Mouse (Mus musculus) kidney, adult 2 months (tissue): ENCODE measurements at regions not wholly inside any gene's neighbourhood (a gene's known extent, or its start where the extent isn't known, plus 50 kb on each side); places are given as distances from the start of the nearest gene placed in this dataset.

Source experiments
- CTCF ChIP-seq: fragments of 200-500 bp; conservative IDR thresholded peaks from 2 replicates; pipeline ENCODE4 v1.5.1; 2011; ENCODE audit warnings: low read depth, mild to moderate bottlenecking, control low read depth, low read length, moderate library complexity, mixed read lengths; ENCODE audit not compliant: insufficient read depth, insufficient read length
- POLR2A ChIP-seq: fragments of 200-500 bp; IDR thresholded peaks from one replicate; pipeline ENCODE4 v1.6.1; 2011; ENCODE audit warnings: low read depth, low read length, control low read depth

DNA sequence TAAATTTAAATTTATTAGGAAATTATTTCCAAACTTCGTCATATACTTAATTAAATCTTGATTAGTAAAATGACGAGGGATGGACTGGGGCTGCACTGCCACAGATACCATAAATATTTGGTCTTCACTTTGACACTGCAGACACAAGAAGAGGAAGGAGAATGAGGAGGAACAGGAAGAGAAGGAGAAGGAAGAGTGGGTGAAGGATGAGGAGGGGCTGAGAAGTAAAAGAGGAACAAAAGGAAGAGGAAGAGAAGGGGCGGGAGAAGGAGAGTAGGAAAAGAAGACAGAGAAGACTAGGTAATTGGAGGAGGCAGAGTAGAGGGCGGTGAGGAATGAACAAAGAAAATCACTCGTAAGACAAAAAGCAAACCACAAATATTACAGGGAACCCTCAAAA, 556.9 kb upstream of the Mef2c start:
- TF ChIP-seq CTCF (no peak), POLR2A (no peak)
